Mouse (Mus musculus): ENCODE results near the gene H2afj.
"Not testable (repeated sequence)": the region's sequence is repeated elsewhere in the genome, so short reads cannot be mapped to it uniquely, and the experiment has no call there.

H2afj gene

DNA sequence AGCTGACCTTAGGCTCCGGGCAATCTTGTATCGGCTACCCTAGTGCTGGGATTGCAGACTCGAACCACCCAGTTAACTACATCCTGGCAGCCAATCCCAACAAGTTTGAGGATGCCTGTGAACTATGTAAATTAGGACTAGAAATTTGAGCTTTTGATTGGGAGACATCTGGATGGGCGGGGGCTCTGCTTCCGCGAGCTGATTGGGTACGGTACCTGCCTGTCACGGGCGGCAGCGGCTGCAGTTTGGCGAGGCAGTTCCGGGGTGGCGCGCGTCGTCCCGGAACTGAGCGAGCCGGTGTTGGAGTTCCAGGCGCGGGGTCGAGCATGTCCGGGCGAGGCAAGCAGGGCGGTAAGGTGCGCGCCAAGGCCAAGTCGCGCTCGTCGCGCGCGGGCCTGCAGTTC, at the start of gene H2afj:
TSS of gene H2afj (plus strand) at position 231 of the 404 bp plus-strand sequence.
- peak; percentile 97 for DNase-seq (ENCODE audit: low spot score in 2 of 2)

DNA sequence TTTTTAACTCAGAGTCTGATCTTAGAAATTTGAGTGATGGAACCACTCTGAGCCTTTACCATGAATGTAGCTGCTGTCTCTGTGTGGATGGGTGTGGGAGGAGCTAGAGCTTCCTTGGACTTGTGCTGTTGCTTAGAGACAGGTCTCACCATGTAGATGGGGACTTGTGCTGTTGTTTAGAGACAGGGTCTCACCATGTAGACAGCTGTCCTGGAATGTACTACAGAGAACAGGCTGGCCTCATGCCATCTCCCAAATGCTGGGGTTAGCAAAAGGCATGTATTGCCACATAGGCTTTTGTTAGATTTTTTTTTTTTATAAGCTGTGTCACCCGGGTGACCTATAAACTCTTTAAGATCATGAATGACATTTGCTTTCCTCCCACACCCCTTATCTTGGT, 44.1 kb upstream of the H2afj start:
- DNase-seq (ENCODE audit: low spot score in 2 of 2): no peak

GRCm38 (mm10) chr6:136769143-136769542, 38.9 kb upstream of the H2afj start:
- DNase-seq (ENCODE audit: low spot score in 2 of 2): no peak

GRCm38 (mm10) chr6:136769859-136770258, 38.2 kb upstream of the H2afj start:
- no peak for DNase-seq (ENCODE audit: low spot score in 2 of 2)

DNA sequence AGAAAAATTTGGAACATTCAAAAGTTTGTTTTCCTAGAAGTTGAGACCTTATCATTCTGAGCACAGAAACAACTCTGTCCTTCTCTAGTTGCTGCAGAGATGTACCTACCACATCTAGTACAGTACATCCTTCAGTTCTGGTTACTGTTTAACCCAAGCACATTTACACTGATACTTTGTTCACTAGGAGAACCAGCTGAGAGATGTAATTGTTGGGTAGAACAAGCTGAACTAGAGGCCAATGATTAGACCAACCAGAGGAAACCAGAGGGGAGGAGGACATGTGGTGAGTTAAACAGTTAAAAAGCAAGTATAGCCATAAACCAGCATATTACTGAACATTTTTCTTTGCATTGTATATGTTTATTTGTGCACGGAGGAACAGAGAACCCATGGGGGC, 31.7 kb upstream of the H2afj start:
- no peak for DNase-seq (ENCODE audit: low spot score in 2 of 2)

GRCm38 (mm10) chr6:136781377-136781986, 26.6 kb upstream of the H2afj start, which contains the start of gene Gucy2c:
Gucy2c (minus strand) TSS chr6:136781765.
- DNase-seq (ENCODE audit: low spot score in 2 of 2): no peak

DNA sequence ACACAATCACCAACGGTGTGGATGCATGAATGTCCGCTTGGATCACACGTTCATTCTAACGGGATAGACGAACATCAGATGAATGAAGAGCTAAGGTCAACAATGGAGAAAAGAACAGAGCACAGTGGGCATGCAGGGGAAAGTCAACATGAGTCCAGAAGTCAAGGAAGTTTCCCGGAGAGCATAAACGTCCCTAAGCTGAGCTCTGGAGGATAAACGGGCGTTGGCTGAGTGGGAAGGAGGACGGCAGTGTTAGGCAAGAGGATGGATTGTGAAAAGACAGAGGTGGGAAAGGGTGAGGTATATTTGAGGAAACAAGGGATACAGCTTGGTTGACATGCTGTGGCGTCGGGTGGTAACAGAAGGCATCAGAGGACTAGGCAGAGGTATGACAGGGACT, 25.9 kb upstream of the H2afj start:
- DNase-seq (ENCODE audit: low spot score in 2 of 2): no peak

- no peak for DNase-seq (ENCODE audit: low spot score in 2 of 2)
Observed at GRCm38 (mm10) chr6:136782761-136783160, 25.3 kb upstream of the H2afj start.

DNA sequence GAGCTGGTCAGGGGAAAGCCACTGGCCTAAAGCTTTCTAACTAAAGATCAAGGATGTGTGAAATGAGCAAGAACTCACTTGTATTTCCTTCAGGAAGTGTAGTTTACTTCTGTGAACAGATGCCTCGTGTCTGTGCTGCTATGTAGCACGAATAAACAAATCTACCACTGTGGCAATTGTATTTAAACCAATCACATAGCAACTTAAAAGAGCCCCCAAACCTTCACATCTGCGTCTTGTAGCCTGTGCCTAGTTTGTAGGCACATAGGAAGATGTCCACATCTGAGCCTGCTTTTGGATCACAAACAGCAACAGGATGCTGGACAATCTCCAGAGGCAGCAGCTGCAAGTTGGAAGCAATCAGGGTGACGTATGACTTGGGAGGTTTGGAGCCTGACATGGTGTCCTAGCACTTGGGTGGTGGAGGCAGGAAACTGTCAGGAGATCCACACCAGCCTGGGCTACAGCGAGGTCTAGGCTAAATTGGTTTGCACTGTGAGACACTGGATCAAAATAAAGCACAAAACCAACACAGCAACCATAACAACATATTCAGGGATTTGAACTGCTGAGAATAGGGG, 18.6 kb upstream of the H2afj start:
- no peak for DNase-seq (ENCODE audit: low spot score in 2 of 2)

DNA sequence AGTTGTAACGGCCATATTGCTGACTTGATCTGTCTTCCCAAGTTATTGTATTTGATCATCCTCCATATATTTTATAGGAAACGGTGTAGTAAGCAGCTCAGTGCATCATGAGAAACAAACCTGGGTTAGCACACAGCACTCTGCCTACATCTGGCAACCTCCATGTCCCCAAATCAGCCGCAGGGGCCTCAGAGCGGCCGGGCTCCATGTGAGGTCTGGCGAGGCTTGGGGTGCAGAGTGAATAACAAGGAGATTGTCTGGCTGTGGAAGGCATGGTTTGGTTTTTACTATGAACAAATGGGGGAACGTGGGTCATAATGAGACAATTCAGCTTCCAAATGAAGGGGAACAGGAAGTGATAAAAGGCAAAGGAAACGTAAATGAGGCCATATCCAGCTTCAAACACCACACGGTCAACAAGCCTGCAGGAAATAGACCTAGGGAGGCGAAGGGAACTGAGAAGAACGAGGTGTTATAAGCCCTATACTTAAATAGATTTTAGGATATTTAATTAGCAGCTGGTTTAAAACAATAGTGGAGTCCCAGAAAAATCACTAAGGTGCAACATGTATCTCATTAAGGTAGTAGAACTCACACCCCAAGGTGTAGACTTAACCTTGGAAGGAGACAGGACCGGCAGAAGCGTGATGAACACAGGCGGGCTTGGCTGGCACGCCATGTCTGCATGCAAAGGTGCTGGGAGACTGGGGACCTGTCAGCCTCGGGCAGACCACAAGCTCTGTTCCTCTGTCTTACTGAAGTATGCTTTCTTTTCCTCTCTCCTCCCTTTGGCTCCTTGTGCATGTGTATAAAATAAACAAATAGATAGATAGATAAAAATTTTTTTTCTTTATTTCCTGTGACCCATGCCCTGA, 14.9 kb upstream of the H2afj start:
- DNase-seq (ENCODE audit: low spot score in 2 of 2): no peak

DNA sequence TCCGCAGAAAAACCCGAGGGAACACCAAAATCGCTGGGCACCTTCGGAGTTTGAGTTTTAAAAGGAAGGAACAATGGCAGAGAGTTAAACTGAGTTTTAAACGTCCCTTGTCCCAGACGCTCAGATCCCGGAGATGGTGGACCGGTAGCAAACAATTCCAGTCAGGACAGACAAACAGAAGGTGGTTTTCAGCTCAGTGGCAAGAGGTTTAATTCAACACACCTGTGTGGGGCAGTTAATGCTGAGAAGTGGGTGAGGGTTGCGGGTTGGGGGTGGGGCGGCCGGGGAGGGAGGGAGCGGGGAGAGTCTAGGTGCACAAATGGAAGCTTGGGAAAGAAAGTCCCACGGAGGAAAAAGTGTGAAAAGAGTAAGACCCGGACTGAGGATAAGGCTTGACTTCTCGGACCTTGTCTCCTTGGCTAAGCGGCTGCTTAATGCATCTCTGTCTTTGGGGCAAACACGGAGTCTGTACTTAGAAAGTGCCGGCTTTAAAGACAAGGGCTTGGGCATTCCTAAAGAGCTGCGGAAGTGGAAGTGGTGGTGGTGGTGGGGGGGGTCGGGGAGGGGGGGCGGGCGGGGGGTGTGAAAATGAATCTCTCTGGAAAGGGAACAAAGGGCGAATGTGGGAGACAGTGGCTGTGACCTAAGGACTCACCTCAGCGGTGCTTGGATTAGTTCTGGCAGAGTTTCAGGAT, 14.1 kb upstream of the H2afj start:
- DNase-seq (ENCODE audit: low spot score in 2 of 2): no peak

DNA sequence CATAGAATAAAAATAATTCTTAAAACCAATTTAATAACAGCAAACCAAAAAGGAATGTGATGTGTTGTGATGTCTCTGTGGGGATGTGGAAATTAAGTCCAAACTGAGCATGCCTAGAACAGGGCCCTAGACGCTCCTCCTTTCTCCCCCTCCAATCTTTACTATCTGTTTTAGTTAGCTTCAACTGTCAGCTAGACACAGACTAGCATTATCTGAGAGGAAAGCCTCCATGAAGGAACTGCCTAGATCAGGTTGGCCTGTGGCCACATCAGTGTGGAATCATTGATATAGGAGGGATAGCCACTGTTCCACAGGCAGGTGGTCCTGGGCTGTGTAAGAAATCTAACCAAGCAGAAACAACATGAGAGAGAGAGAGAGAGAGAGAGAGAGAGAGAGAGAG, 12.9 kb upstream of the H2afj start:
- DNase-seq (ENCODE audit: low spot score in 2 of 2): no peak

- DNase-seq (ENCODE audit: low spot score in 2 of 2): no peak
Observed at GRCm38 (mm10) chr6:136795850-136796249, 12.2 kb upstream of the H2afj start.

- DNase-seq (ENCODE audit: low spot score in 2 of 2): not testable (repeated sequence)
Observed at GRCm38 (mm10) chr6:136797874-136798693, 10.0 kb upstream of the H2afj start.

DNA sequence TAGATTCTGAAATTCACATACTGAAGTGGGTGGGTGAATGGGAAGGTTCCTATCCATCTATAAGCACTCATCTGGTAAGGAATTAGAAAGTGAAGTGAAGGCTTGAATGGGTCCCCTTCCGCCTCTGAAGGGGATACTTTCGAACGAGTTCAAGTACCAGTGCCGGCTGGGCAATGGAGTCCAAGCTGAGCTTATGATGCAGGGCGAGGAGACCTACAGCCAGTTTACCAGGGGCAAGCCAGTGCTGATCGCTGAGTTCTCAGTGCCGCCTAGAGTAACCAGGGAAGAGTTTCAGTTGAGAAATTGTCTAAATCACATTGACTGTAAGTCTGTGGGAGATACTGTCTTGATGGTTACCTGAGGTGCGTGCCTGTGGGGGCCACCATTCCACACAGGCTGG, 7.3 kb upstream of the H2afj start:
- no peak for DNase-seq (ENCODE audit: low spot score in 2 of 2)

DNA sequence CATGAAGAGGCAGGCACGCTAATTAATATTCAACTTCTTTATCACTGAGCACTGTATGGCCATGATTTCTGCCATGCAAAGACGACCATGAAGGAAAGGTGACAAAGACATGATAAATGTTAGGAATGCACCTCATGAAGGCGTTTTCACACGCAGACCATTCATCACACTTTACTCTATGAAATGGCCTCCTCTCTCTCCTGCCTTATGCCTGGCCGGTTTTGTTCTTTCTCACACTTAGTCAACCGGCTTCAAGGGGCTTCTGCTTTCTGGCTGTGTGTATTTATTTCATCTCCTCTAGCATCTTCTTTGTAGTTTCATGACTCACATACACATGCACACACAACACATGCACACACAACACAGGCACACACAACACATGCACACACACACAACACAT, 6.8 kb upstream of the H2afj start:
- no peak for DNase-seq (ENCODE audit: low spot score in 2 of 2)

DNA sequence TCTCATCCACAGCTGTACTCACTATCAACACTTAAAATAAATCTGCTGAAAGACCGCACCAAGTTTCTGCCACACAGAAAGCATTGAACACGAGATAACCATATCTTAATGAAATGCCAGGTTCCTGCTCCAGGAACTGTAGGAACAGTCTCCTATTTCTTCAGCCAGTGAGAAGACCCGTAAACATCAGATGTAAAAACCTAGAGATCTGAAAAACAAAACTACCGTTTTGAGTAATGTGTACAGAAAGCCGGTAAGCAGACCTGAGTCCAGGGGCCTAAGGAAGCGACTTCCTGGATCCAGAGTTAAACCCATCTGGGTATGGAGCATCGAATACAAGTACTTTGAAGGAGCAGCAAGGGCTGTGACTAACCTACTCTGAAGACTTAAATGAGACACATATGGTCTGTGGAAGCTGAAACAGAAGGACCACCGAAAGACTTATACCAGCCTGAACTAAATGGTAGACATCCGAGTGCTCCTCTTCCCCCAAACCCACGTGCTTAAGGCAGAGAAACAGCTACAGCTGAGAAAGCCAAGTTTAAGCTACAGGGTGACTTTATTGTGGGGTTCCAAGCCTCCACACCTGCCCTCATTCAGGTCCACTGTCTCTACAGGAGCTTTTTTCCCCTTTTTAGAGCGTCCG, 4.8 kb upstream of the H2afj start:
- no peak for DNase-seq (ENCODE audit: low spot score in 2 of 2)

DNA sequence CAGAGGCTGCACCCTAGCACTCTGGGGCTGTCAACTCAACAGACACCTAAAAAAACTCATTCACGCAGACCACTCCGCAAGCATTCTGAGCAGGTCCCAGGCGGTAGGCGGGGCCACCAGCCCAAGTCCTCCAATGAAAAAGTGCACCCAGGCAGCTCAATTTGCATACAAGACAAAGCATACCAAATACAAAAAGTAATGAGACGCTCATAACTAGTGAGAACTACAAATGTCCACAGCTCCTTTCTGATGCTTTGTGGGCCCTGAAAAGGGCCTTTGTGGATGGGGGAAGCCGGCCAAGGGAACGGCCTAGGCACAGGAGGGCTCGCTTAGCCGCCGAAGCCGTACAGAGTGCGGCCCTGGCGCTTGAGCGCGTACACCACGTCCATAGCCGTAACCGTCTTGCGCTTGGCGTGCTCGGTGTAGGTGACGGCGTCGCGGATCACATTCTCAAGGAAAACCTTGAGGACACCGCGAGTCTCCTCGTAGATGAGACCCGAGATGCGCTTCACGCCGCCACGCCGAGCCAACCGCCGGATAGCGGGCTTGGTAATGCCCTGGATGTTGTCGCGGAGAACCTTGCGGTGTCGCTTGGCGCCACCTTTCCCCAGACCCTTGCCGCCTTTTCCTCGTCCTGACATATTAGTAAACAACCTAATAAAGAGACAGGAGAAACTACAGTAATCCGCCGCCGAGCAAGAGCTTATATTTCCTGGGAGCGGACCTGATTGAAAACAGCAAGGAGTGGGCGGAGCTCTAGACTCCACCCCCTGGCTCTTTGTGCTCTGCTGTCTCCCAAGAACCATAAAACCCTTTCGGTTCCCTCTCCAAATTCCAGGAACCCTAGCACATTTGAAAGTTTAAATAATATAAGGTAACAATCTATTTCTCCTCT, 4.1 kb upstream of the H2afj start, which contains the start of gene Hist4h4:
TSS of gene Hist4h4 (minus strand) at position 677 of the 895 bp plus-strand sequence.
- peak; percentile 93 to 95 for DNase-seq (ENCODE audit: low spot score in 2 of 2)

DNA sequence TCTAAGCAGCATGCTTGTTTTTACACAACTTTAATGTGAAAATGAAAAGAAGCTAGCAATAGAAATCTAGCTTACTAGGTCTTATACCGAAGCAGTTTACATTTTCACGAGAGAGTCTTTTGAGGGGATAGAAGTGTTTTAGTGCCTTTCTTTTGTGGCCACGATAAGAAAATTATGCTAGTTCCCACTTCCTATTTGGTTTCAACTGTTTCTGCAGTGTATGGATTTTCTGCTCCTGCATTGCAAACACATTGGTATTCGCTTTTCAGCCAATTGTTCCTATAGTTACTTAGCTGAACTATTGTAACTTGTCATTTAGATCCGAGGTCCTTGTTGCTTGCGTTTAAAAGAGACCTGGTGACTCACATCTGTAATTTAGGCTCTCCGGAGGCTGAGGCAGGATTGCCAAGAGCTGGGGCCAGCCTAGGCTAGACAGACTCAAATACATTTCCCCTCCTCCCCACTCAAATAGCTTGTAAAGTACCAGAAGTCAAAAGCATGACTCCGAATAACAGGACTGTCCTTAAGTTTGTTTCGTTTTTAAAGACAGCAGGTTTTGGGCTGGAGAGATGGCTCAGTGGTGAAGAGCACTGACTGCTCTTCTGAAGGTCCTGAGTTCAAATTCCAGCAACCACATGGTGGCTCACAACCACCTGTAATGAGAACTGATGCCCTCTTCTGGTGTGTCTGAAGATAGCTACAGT, 3.2 kb upstream of the H2afj start:
- DNase-seq (ENCODE audit: low spot score in 2 of 2): no peak

All from spleen, postnatal 36 days (tissue).